Mouse (Mus musculus): ENCODE measurements around the gene Ttc21a.

DNA sequence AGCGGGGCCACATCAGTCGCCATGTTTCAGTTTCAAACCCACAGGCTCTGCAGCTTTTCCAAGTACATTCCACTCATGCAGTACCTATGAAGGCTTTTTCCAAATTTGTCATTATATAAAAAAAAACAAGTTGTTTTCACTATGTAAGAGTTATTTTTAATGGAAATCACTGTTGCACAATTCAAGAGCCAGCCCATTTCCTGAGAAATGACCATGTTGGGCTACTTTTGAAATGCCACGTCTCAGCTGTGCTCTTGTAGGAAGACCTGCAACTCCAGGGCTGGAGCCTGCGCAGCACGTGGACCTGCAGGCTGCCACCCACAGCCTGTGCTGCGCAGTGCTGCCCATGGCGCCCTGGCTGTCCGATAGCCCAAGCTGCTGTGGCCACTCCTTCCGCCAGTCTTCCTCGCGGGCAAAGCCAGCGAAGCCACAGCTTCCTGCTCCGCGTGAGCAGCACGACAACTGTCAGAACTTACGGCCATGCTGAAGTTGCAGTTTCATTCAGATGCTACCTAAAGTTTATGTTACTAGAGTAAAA lies 12.2 kb upstream of the Ttc21a start:
- 0 out of 2 replicates have a peak, but pooled peaks have one; percentile 20 for TF ChIP-seq CTCF (IDR thresholded peaks at IDR 0.05)
- TF ChIP-seq EP300 (IDR thresholded peaks at IDR 0.05): peak; percentile 68
